Mouse (Mus musculus) layer of hippocampus, adult 18-20 months (tissue): ENCODE data around the gene Phtf2. TPM values are rescaled to one million over a fixed set of nuclear protein-coding genes. Genes with fewer than 3 reads are reported as not detected.
"Not testable (repeated sequence)": the region's sequence is repeated elsewhere in the genome, so short reads cannot be mapped to it uniquely, and the experiment has no call there.

Experiments
- DNase-seq, 2 experiments: peaks; one replicate each; pipeline ENCODE4 v3.0.0; 2022; ENCODE audit warnings: low spot score in 2 of 2
- total RNA-seq, 2 experiments: library from RNA; stranded (reverse); gene quantifications; 2 replicates each; pipeline ENCODE4 v1.2.3; 2021

The Phtf2 gene
- total RNA-seq, 2 experiments from 2014 or later = 9.1 to 12.1 TPM

- DNase-seq = peak in 1 of 2 experiments; percentile 28
Measured at GRCm38 (mm10) chr5:20865193-20865755, 16.6 kb downstream of the Phtf2 start.

- no peak for DNase-seq
Measured at GRCm38 (mm10) chr5:20864216-20864969, 17.5 kb downstream of the Phtf2 start.

- DNase-seq = no peak
Measured at GRCm38 (mm10) chr5:20861901-20862300, 20.0 kb downstream of the Phtf2 start.

GRCm38 (mm10) chr5:20860565-20860964, 21.4 kb downstream of the Phtf2 start:
- DNase-seq = no peak

- no peak for DNase-seq
Measured at GRCm38 (mm10) chr5:20858404-20858803, 23.5 kb downstream of the Phtf2 start.

- DNase-seq = no peak
Measured at GRCm38 (mm10) chr5:20855066-20855465, 26.9 kb downstream of the Phtf2 start.

- DNase-seq = no peak
Measured at GRCm38 (mm10) chr5:20847010-20847409, 34.9 kb downstream of the Phtf2 start.

- peak in 1 of 2 experiments; percentile 38 for DNase-seq
Measured at GRCm38 (mm10) chr5:20843816-20844215, 38.1 kb downstream of the Phtf2 start.

- no peak for DNase-seq
Measured at GRCm38 (mm10) chr5:20843405-20843804, 38.5 kb downstream of the Phtf2 start.

GRCm38 (mm10) chr5:20837082-20837481, 44.8 kb downstream of the Phtf2 start:
- no peak for DNase-seq

- DNase-seq = no peak
Measured at GRCm38 (mm10) chr5:20834399-20834798, 47.5 kb downstream of the Phtf2 start.

- no peak for DNase-seq
Measured at GRCm38 (mm10) chr5:20831433-20831832, 50.5 kb downstream of the Phtf2 start.

GRCm38 (mm10) chr5:20830717-20831116, 51.2 kb downstream of the Phtf2 start:
- no peak for DNase-seq

GRCm38 (mm10) chr5:20821647-20822046, 60.3 kb downstream of the Phtf2 start:
- DNase-seq = no peak

- DNase-seq = no peak
Measured at GRCm38 (mm10) chr5:20821122-20821521, 60.8 kb downstream of the Phtf2 start.

GRCm38 (mm10) chr5:20815094-20815493, 66.8 kb downstream of the Phtf2 start:
- no peak for DNase-seq

GRCm38 (mm10) chr5:20810449-20810848, 71.5 kb downstream of the Phtf2 start:
- no peak for DNase-seq

GRCm38 (mm10) chr5:20795932-20796331, 86.0 kb downstream of the Phtf2 start:
- DNase-seq = no peak

GRCm38 (mm10) chr5:20791793-20792554, 90.0 kb downstream of the Phtf2 start:
- no peak for DNase-seq

- DNase-seq = not testable (repeated sequence)
Measured at GRCm38 (mm10) chr5:20786471-20786870, 95.5 kb downstream of the Phtf2 start.

GRCm38 (mm10) chr5:20781116-20781515, 100.8 kb downstream of the Phtf2 start:
- DNase-seq = no peak

GRCm38 (mm10) chr5:20779191-20779590, 102.7 kb downstream of the Phtf2 start:
- no peak for DNase-seq
